Mouse (Mus musculus) heart, embryonic 14.5 days (tissue): ENCODE measurements around the gene Aars2. TPM values are rescaled to one million over a fixed set of nuclear protein-coding genes. Genes with fewer than 3 reads are reported as not detected.

Experiments
- ATAC-seq: fragments of 200-750 bp; cut with Nextera tagmentation; 2 replicates; pipeline ENCODE4 v1.8.0; 2017; ENCODE audit warnings: low read depth, moderate TSS enrichment; ENCODE audit not compliant: insufficient number of reproducible peaks, insufficient read depth, low FRiP score
- H3K27ac ChIP-seq, 2 experiments: fragments of 200-500 bp in 1 of 2; fragments of 300-500 bp in 1 of 2; sonication (generic) in 1 of 2; replicated peaks in 1 of 2; 2 replicates each; pipeline ENCODE4 v1.5.1; 2012 to 2014; ENCODE audit warnings: low read depth in 2 of 2, low read length in 2 of 2, control low read depth in 1 of 2, mild to moderate bottlenecking in 1 of 2, mixed read lengths in 1 of 2; ENCODE audit not compliant: control insufficient read depth in 1 of 2, insufficient read depth in 1 of 2
- H3K27me3 ChIP-seq: fragments of 300-500 bp; sonication (generic); 2 replicates; pipeline ENCODE4 v1.6.1; 2014; ENCODE audit warnings: mild to moderate bottlenecking, low read length, control low read depth; ENCODE audit not compliant: control insufficient read depth, insufficient read depth
- H3K36me3 ChIP-seq: fragments of 300-500 bp; sonication (generic); 2 replicates; pipeline ENCODE4 v1.6.1; 2014; ENCODE audit warnings: mild to moderate bottlenecking, control low read depth, low read length, mixed read lengths; ENCODE audit not compliant: control insufficient read depth, insufficient read depth
- H3K4me1 ChIP-seq, 2 experiments: fragments of 200-500 bp in 1 of 2; fragments of 300-500 bp in 1 of 2; sonication (generic) in 1 of 2; 2 replicates each; pipeline ENCODE4 v1.6.1; 2012 to 2014; ENCODE audit warnings: low read length in 2 of 2, control low read depth in 1 of 2, mixed read lengths in 1 of 2; ENCODE audit not compliant: control insufficient read depth in 2 of 2, insufficient read depth in 2 of 2
- H3K4me2 ChIP-seq: fragments of 300-500 bp; sonication (generic); 2 replicates; pipeline ENCODE4 v1.6.1; 2014; ENCODE audit warnings: mild to moderate bottlenecking, low read length
- H3K4me3 ChIP-seq, 2 experiments: fragments of 200-500 bp in 1 of 2; fragments of 300-500 bp in 1 of 2; sonication (generic) in 1 of 2; 2 replicates each; pipeline ENCODE4 v1.5.1; 2012 to 2014; ENCODE audit warnings: low read length in 2 of 2, mild to moderate bottlenecking in 2 of 2, control low read depth in 1 of 2, low read depth in 1 of 2, moderate library complexity in 1 of 2; ENCODE audit not compliant: control insufficient read depth in 1 of 2, insufficient read depth in 1 of 2
- H3K9ac ChIP-seq: fragments of 300-500 bp; sonication (generic); 2 replicates; pipeline ENCODE4 v1.6.1; 2014; ENCODE audit warnings: mild to moderate bottlenecking, low read length
- H3K9me3 ChIP-seq: fragments of 300-500 bp; sonication (generic); 2 replicates; pipeline ENCODE4 v1.6.1; 2016; ENCODE audit warnings: low read length, control low read depth; ENCODE audit not compliant: control insufficient read depth
- WGBS: fragments of 180-500 bp; shearing (Covaris S2); extraction: QIAGEN DNeasy Blood & Tissue Kit; methylation state at CpG from one replicate; pipeline ENCODE4 v1.1.7; 2014; 5-methylcytosine and 5-hydroxymethylcytosine counted together
- polyA plus RNA-seq: library from polyadenylated mRNA; unstranded; fragments of >200 nt; fragmentation: Nextera tagmentation; extraction: Ambion mirVana; gene quantifications from 2 replicates; pipeline ENCODE4 v1.2.1, GENCODE M21; 2014

Gene Aars2
- polyA plus RNA-seq, 1 experiment from 2014 or later: 15.3 TPM

DNA sequence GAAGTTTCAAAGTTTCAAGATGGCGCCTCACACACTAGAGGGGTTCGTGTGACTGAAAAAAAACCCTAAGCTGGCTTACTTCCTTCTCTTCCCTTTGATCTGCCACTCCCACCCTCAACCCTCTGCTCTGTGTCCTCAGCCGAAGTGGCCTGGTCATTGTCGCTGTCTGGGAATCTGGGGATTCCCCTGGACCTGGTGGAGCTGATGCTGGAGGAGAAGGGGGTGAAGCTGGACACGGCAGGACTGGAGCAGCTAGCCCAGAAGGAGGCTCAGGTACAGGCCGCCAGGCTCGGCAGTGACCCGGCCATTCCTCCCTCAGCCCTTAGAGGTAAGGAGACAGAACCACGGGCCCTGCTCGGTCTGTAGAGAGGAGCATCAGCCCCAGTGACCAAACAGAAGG is 9.2 kb downstream of the Aars2 start:
- Histone ChIP-seq H3K4me1 (peaks cover 3 to 8% of the 10 kb centered on the region in 2 experiments), H3K36me3 (peaks cover 53% of the 10 kb centered on the region), H3K4me2 (no peak overlapping the region), H3K9me3 (no peaks in the 10 kb centered on the region), H3K9ac (no peak overlapping the region), H3K27me3 (no peaks in the 10 kb centered on the region), H3K4me3 (no peak overlapping the region), H3K27ac (no peak overlapping the region)
- WGBS: 72% methylated on average over 10 of the region's 10 CpGs
- no peak for ATAC-seq

GRCm38 (mm10) chr17:45516488-45516887 is 9.8 kb downstream of the Aars2 start:
- Histone ChIP-seq H3K4me2 (no peak overlapping the region), H3K4me1 (peaks cover 6 to 10% of the 10 kb centered on the region in 2 experiments), H3K27ac (no peak overlapping the region), H3K27me3 (no peaks in the 10 kb centered on the region), H3K36me3 (peaks cover 48% of the 10 kb centered on the region), H3K9ac (no peak overlapping the region), H3K4me3 (no peak overlapping the region), H3K9me3 (no peaks in the 10 kb centered on the region)
- 25% methylated on average over 8 of the region's 8 CpGs for WGBS
- ATAC-seq: no peak

GRCm38 (mm10) chr17:45517135-45517534 is 10.5 kb downstream of the Aars2 start:
- peaks cover 7 to 13% of the 10 kb centered on the region in 2 experiments for H3K4me1 ChIP-seq
- 90% methylated on average over 21 of the region's 21 CpGs for WGBS

DNA sequence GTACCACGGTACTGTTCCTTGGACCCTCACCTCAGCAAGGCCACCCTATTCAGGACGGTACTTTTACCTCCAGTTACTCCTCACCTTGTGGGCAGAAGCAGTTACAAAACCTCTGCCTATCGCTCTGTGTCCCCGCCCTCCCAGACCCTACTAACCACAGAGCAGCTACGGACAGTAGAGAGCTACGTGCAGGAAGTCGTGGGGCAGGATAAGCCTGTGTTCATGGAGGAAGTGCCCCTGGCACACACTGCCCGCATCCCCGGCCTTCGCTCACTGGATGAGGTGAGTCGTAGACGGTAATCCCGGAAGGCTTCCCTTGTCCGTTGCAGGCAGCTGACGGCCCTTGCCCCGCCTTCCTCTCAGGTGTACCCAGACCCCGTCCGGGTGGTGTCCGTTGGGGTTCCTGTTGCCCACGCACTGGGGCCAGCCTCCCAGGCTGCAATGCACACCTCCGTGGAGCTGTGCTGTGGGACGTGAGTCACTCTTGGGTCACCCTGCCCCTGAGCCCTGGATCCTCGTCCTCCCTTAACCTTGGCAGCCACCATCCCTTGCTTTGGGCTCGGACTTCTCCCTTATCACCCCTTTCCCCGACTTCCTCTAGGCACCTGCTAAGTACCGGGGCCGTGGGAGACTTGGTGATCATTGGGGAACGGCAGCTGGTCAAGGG is 11.0 kb downstream of the Aars2 start:
- no peaks in the 10 kb centered on the region for H3K27me3 ChIP-seq
- peaks cover 13 to 18% of the 10 kb centered on the region in 2 experiments for H3K4me1 ChIP-seq
- 88% methylated on average over 25 of the region's 28 CpGs for WGBS
- no peak overlapping the region for H3K9ac ChIP-seq
- H3K4me2 ChIP-seq: no peak overlapping the region
- H3K27ac ChIP-seq: no peak overlapping the region
- peaks cover 43% of the 10 kb centered on the region for H3K36me3 ChIP-seq
- H3K9me3 ChIP-seq: no peaks in the 10 kb centered on the region
- no peak overlapping the region for H3K4me3 ChIP-seq
- ATAC-seq: no peak

More at GRCm38 (mm10) chr17:45517135-45517534, 10.5 kb downstream of the Aars2 start:
- Histone ChIP-seq H3K4me3 (no peak overlapping the region), H3K9me3 (no peaks in the 10 kb centered on the region), H3K9ac (no peak overlapping the region), H3K27ac (no peak overlapping the region), H3K27me3 (no peaks in the 10 kb centered on the region), H3K4me2 (no peak overlapping the region), H3K36me3 (peaks cover 43% of the 10 kb centered on the region)
- ATAC-seq: no peak

DNA sequence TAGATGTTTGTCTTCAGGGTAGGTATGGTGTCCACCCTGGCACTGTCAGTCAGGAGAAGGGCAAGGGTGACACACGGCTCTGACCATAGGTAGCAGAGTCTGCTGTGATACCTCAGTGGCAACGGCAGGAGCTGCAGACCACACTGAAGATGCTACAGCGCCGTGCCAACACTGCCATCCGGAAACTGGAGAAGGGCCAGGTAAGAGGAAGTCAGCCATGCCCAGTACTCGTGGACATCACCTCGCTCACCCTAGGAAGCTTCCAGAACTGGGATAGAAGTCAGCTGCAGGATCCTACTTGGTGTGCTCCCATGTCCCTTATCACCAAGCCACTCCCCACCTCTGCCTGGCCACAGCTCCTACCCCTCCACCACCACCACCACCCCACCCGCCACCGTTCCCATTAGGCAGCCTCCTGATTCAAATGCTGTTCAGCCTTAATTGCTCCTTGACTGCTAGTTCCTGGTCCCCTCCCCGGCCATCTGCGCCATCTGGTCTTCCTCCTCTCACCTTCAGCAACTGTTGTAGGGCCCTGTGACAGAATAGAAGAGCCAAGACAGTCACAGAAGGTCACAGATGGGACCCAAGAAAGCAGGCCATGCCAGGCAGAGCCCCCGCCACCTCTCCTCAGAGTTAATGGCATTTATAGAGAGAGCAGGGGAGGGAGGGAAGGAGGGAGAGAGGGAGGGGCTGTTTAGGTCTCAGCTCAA is 12.3 kb downstream of the Aars2 start:
- Histone ChIP-seq H3K36me3 (peaks cover 43% of the 10 kb centered on the region), H3K27ac (no peak overlapping the region), H3K4me2 (no peak overlapping the region), H3K4me3 (no peak overlapping the region), H3K9me3 (no peaks in the 10 kb centered on the region), H3K9ac (no peak overlapping the region), H3K27me3 (peaks cover under 1% of the 10 kb centered on the region; the same call in 1 of the 2 replicates), H3K4me1 (peaks cover 20 to 27% of the 10 kb centered on the region in 2 experiments)
- ATAC-seq: no peak
- 81% methylated on average over 11 of the region's 12 CpGs for WGBS

DNA sequence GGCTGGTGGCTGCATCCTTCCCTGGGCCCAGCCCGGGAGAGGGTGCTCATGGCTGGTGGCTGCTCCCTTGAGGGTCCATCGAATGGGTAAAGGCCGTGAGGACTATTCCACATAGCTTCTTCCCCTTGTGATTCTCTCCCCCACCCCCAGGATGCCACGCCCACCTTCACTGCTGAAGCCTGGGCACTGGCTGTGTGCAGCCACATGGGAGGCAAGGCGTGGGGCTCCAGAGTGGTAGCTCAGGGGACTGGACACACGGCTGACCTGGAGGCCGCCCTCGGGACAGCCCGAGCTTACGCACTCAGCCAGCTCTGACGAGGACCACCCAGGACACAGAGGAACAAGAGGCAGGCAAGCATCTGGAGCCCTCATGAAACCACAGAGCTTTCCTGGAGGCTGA is 13.5 kb downstream of the Aars2 start:
- no peak for ATAC-seq
- Histone ChIP-seq H3K36me3 (peaks cover 43% of the 10 kb centered on the region), H3K4me3 (no peak overlapping the region), H3K27me3 (peaks cover 12% of the 10 kb centered on the region), H3K9me3 (no peaks in the 10 kb centered on the region), H3K4me1 (peaks cover 20 to 27% of the 10 kb centered on the region in 2 experiments), H3K9ac (no peak overlapping the region), H3K27ac (no peak overlapping the region), H3K4me2 (no peak overlapping the region)
- WGBS: 69% methylated on average over 11 of the region's 11 CpGs

DNA sequence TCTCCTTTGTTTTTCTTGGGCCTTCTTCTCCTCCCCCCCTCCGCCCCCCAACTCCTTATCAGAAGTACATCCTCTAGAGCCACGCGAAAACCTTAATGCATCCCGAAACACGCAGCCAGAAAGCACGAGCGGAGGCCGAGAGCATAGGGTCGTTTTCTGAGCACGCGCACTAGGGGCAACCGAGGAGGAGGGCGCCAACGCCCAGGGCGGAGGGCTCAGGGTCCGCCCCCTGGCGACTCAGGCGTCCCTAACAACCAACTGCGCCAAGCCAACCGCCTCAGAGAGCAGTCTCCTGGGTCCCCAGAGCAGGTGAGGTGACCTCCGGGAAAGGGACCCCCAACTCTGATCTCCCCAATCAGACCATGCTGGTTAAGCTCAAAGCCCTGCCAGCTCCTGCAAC is 16.6 kb downstream of the Aars2 start, which contains the start of gene Tcte1:
Tcte1 (plus strand) TSS at position 172 of the 400 bp plus-strand sequence.
- Histone ChIP-seq H3K9ac (peak within 1 kb of the TSS; percentile 71), H3K4me2 (peak within 1 kb of the TSS; percentile 86), H3K4me1 (peaks cover 18 to 31% of the 10 kb centered on the region in 2 experiments), H3K27ac (no peak within 1 kb of the TSS), H3K36me3 (peaks cover 21% of the 10 kb centered on the region), H3K27me3 (peaks cover 18% of the 10 kb centered on the region), H3K9me3 (no peaks in the 10 kb centered on the region), H3K4me3 (peak within 1 kb of the TSS; percentile 45 to 48)
- WGBS: under 1% methylated on average over 21 of the region's 21 CpGs
- ATAC-seq: no peak
